Mouse (Mus musculus): ENCODE data around the gene Capza2. TPM values are rescaled to one million over a fixed set of nuclear protein-coding genes. Genes with fewer than 3 reads are reported as not detected.

Gene Capza2
- polyA plus RNA-seq, 1 experiment, result 7.9 TPM

DNA sequence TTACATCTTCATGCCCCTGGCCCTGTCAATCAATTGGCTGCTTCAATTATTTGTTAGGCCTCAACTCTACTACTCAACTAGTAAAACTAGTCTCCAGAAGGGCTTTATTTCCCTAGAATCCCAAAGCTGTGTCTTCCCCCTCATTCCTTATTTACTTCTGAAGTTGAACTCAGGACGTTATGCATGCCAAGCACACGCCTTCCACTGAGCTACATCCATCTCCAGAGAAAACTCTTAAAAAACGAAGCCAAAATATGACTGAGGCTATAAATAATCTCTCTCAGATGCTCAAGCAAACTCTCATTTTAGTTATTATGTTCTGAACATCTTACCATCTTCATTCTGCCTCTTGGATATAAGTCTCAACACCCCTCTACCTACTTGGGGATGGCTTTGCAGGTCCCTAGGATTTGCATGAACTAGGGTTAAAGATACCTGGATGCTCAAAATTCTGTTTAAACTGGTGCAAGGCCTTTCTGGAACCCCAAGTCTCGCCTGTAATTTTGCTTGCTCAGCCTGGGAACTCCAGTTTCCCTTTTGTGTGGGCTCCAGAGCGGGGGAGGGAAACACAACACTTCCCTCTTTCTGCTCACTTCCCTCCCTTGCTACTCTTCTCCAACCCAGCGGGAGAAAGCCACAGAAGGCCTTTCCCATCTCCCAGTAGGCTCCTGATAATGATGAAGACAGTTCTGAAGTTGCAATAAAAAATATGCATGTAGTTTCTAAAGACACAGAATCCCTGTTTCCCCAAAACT, 7.2 kb upstream of the Capza2 start:
- Histone ChIP-seq H3K4me1 (ENCODE audit: control insufficient read depth, insufficient read depth, insufficient read length) (peaks cover 7% of the 10 kb centered on the region), H3K36me3 (ENCODE audit: control insufficient read depth, insufficient read depth, low read length) (no peaks in the 10 kb centered on the region), H3K27me3 (ENCODE audit: control insufficient read depth, insufficient read depth, low read length) (no peaks in the 10 kb centered on the region; the same call in 1 of the 2 replicates), H3K4me3 (ENCODE audit: extremely low read depth, insufficient read depth, insufficient read length) (no peak overlapping the region), H3K27ac (ENCODE audit: insufficient read depth, low read length) (peak overlapping the region; percentile 15; the same call in 1 of the 2 replicates)
- TF ChIP-seq CTCF (IDR thresholded peaks at IDR 0.05; ENCODE audit: extremely low read depth, insufficient read depth, insufficient read length, insufficient replicate concordance), result no peak
- TF ChIP-seq POLR2A (IDR thresholded peaks at IDR 0.05; ENCODE audit: low read depth, low read length), result no peak
- 48% methylated on average over 6 of the region's 6 CpGs for WGBS
- DNase-seq (ENCODE audit: low read depth in 1 of 2, low spot score in 2 of 2), result no peak

DNA sequence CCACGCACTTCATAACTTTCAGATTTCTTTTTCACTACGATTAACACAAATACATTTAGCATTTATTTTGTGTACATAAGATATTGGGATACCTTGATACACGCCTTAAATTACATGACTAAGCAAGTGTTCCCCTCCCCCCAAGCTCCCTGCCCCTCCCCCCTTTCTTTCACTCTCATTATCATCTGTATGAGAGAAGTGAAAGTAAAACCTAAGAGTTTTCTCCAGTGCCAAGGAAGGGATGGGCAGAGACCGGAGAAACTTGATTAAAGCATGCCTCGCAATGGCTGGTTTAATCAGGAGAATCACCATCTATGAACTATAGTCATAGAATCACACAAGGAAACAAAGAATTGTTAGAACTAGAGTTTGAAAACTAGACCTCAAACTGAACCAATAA, 6.3 kb upstream of the Capza2 start:
- TF ChIP-seq CTCF (IDR thresholded peaks at IDR 0.05; ENCODE audit: extremely low read depth, insufficient read depth, insufficient read length, insufficient replicate concordance), result no peak
- TF ChIP-seq POLR2A (IDR thresholded peaks at IDR 0.05; ENCODE audit: low read depth, low read length), result no peak
- 43% methylated on average over 5 of the region's 5 CpGs for WGBS
- H3K4me3 ChIP-seq (ENCODE audit: extremely low read depth, insufficient read depth, insufficient read length), result no peak overlapping the region
- H3K27me3 ChIP-seq (ENCODE audit: control insufficient read depth, insufficient read depth, low read length), result no peaks in the 10 kb centered on the region; the same call in 1 of the 2 replicates
- no peak for DNase-seq (ENCODE audit: low read depth in 1 of 2, low spot score in 2 of 2)
- no peak overlapping the region; the same call in 1 of the 2 replicates for H3K27ac ChIP-seq (ENCODE audit: insufficient read depth, low read length)
- peaks cover 9% of the 10 kb centered on the region for H3K4me1 ChIP-seq (ENCODE audit: control insufficient read depth, insufficient read depth, insufficient read length)
- no peaks in the 10 kb centered on the region for H3K36me3 ChIP-seq (ENCODE audit: control insufficient read depth, insufficient read depth, low read length)

DNA sequence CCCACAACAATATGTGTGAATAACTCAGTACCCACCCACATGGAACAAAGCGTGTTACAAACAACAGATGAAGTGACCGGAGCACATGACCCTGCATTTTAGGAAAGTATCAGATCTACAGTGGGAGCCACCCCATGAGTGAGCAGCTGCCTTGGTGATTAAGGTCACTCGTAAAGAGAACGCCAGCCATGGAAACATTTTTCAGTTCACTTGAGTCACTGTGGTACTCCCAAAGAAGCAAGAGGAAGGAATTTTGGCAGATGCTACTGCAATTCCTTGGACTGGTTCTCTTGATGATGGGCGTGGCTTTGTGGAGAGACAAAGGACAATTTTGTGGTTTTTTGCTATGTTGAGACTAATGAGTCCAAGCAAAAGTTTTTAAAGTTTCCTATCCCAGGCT, 4.4 kb upstream of the Capza2 start:
- no peak for TF ChIP-seq CTCF (IDR thresholded peaks at IDR 0.05; ENCODE audit: extremely low read depth, insufficient read depth, insufficient read length, insufficient replicate concordance)
- no peak for TF ChIP-seq POLR2A (IDR thresholded peaks at IDR 0.05; ENCODE audit: low read depth, low read length)
- 84% methylated on average over 5 of the region's 5 CpGs for WGBS
- Histone ChIP-seq H3K27me3 (ENCODE audit: control insufficient read depth, insufficient read depth, low read length) (no peaks in the 10 kb centered on the region; the same call in 1 of the 2 replicates), H3K36me3 (ENCODE audit: control insufficient read depth, insufficient read depth, low read length) (no peaks in the 10 kb centered on the region), H3K4me1 (ENCODE audit: control insufficient read depth, insufficient read depth, insufficient read length) (peaks cover 16% of the 10 kb centered on the region), H3K4me3 (ENCODE audit: extremely low read depth, insufficient read depth, insufficient read length) (no peak overlapping the region), H3K27ac (ENCODE audit: insufficient read depth, low read length) (no peak overlapping the region)
- DNase-seq (ENCODE audit: low read depth in 1 of 2, low spot score in 2 of 2), result no peak

DNA sequence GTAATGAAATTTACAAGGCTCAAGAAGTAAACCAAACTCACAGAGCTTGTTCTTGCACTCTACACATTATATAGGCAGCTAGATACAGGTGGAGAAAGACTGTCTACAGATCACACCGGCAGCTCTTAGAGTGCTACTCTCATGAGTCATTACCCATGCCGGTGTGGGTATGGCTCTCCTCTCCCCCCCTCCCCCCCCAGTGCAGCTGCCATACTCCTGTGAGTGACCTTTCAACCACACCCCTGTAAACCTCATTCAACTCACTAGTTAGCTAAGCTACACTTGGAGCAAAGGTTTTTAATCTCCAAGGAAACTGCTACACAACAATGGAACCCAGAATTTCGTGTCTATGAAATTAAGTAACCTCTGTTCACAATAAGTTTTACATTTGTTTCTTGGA, 2.2 kb upstream of the Capza2 start:
- no peaks in the 10 kb centered on the region for H3K36me3 ChIP-seq (ENCODE audit: control insufficient read depth, insufficient read depth, low read length)
- 32% methylated on average over 3 of the region's 3 CpGs for WGBS
- no peaks in the 10 kb centered on the region for H3K27me3 ChIP-seq (ENCODE audit: control insufficient read depth, insufficient read depth, low read length)
- H3K4me3 ChIP-seq (ENCODE audit: extremely low read depth, insufficient read depth, insufficient read length), result no peak overlapping the region
- H3K4me1 ChIP-seq (ENCODE audit: control insufficient read depth, insufficient read depth, insufficient read length), result peaks cover 12% of the 10 kb centered on the region
- DNase-seq (ENCODE audit: low read depth in 1 of 2, low spot score in 2 of 2), result no peak
- TF ChIP-seq POLR2A (IDR thresholded peaks at IDR 0.05; ENCODE audit: low read depth, low read length), result no peak
- no peak for TF ChIP-seq CTCF (IDR thresholded peaks at IDR 0.05; ENCODE audit: extremely low read depth, insufficient read depth, insufficient read length, insufficient replicate concordance)
- H3K27ac ChIP-seq (ENCODE audit: insufficient read depth, low read length), result no peak overlapping the region

DNA sequence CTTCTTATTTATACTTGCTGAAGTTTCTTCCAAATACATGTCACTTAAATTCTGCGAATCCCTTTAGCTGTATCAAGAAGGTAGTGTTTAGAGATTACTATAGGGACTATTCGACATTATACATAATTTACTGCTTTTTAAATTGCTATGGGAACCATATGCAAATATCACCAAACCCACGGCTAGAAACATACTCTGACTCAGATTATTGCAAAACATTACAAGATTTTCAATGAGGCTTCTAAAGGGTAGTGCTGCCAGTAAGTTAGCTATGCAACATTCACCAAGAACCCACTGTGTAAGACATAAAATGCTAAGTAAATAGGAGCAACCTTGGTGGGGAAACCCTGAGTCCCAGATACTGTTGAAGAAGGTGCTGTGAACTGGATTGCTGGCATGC, 1.0 kb upstream of the Capza2 start:
- WGBS, result 40% methylated on average over 3 of the region's 3 CpGs
- no peaks in the 10 kb centered on the region for H3K27me3 ChIP-seq (ENCODE audit: control insufficient read depth, insufficient read depth, low read length)

DNA sequence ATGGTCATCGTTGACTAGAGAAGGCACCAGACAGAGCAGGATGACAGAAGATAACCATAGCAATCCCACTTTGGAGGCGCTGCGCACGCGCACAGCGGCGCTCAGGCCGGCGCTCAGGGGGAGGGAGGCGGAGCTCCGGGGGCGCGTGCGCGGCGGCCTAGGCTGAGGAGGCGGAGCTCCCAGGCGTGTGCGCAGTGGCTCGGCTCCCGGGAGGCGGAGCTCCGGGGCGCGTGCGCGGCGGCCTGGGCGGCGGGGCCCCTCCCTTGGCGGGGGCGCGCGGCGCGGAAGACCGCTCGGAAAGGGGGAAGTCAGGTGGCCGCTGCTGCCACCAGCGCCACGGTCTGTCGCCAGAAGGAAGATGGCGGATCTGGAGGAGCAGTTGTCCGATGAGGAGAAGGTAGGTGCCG, 733 bp downstream of the Capza2 start:
- TF ChIP-seq CTCF (IDR thresholded peaks at IDR 0.05; ENCODE audit: extremely low read depth, insufficient read depth, insufficient read length, insufficient replicate concordance), result no peak
- TF ChIP-seq POLR2A (IDR thresholded peaks at IDR 0.05; ENCODE audit: low read depth, low read length), result peak; percentile 92
- peak; percentile 89 to 96 for DNase-seq (ENCODE audit: low read depth in 1 of 2, low spot score in 2 of 2)
- Histone ChIP-seq H3K27ac (ENCODE audit: insufficient read depth, low read length) (peak overlapping the region; percentile 83; the same call in 1 of the 2 replicates), H3K27me3 (ENCODE audit: control insufficient read depth, insufficient read depth, low read length) (no peaks in the 10 kb centered on the region), H3K36me3 (ENCODE audit: control insufficient read depth, insufficient read depth, low read length) (no peaks in the 10 kb centered on the region), H3K4me1 (ENCODE audit: control insufficient read depth, insufficient read depth, insufficient read length) (peaks cover 16% of the 10 kb centered on the region), H3K4me3 (ENCODE audit: extremely low read depth, insufficient read depth, insufficient read length) (peak overlapping the region; percentile 71)
- 0% methylated on average over 32 of the region's 45 CpGs for WGBS

More for the DNA sequence above, 1.0 kb upstream of the Capza2 start:
- H3K36me3 ChIP-seq (ENCODE audit: control insufficient read depth, insufficient read depth, low read length), result no peaks in the 10 kb centered on the region
- no peak overlapping the region for H3K4me3 ChIP-seq (ENCODE audit: extremely low read depth, insufficient read depth, insufficient read length)
- TF ChIP-seq POLR2A (IDR thresholded peaks at IDR 0.05; ENCODE audit: low read depth, low read length) (no peak), CTCF (IDR thresholded peaks at IDR 0.05; ENCODE audit: extremely low read depth, insufficient read depth, insufficient read length, insufficient replicate concordance) (no peak)
- peak overlapping the region; percentile 30; the same call in 1 of the 2 replicates for H3K27ac ChIP-seq (ENCODE audit: insufficient read depth, low read length)
- no peak for DNase-seq (ENCODE audit: low read depth in 1 of 2, low spot score in 2 of 2)
- H3K4me1 ChIP-seq (ENCODE audit: control insufficient read depth, insufficient read depth, insufficient read length), result peaks cover 13% of the 10 kb centered on the region
